Mouse (Mus musculus) megakaryocyte progenitor cell, adult 5-6 weeks (primary cell): ENCODE results near the gene Prpf40b. TPM values are rescaled to one million over a fixed set of nuclear protein-coding genes. Genes with fewer than 3 reads are reported as not detected.

Source experiments
- ATAC-seq: replicated peaks from 2 replicates; pipeline ENCODE4 v1.8.0; 2016; ENCODE audit warnings: mild to moderate bottlenecking, moderate TSS enrichment, inconsistent platforms; ENCODE audit not compliant: poor library complexity
- total RNA-seq, 2 experiments: library from RNA; stranded (forward) in 1 of 2; stranded (reverse) in 1 of 2; fragments of 157-497, 149-512 nt in 1 of 2; fragments of 200-1000 nt in 1 of 2; gene quantifications; 2 replicates each; pipeline versions ENCODE4 v1.2.3 to v1.2.4; 2015 to 2017

Gene Prpf40b
- total RNA-seq, 2 experiments from 2014 or later = 10.3 to 11.0 TPM

DNA sequence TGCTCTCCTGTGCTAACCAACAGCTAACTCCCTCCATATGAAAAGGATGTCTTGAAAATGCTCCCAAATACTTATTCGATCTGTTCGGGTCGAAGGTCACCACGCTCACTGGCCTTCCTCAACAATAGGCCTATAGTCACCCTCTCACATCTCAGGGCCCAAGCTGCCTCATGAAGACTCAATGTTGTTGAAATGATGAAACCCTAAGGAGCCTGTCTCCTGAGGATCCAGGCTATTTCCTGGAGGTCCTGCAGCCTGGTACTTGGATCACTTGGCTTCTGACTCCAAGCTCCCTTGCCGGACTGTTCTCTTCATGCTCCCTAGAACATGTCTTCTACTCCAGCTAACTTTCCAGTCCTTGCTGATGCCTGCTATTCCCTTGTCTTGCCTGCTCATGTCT is 36.5 kb downstream of the Prpf40b start:
- no peak for ATAC-seq

DNA sequence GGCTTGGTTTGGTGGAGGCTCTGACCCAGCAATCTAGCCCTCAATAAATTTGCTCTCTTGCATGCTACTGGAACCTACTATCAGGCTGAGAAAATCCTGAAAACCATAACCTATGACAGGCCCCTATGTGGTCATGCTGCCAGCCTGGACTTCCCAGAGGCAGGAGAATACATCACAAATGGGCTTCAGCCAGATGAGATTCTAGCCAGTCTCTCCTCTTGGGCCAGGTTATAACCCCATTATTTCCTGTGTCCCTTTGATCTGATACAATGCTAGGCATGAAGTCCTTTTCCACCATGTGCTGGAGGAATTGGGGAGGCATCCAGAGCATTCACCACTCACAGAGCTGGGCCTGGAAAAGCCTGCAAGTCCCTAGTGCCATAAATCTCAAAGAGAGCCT is 37.2 kb downstream of the Prpf40b start:
- no peak for ATAC-seq

DNA sequence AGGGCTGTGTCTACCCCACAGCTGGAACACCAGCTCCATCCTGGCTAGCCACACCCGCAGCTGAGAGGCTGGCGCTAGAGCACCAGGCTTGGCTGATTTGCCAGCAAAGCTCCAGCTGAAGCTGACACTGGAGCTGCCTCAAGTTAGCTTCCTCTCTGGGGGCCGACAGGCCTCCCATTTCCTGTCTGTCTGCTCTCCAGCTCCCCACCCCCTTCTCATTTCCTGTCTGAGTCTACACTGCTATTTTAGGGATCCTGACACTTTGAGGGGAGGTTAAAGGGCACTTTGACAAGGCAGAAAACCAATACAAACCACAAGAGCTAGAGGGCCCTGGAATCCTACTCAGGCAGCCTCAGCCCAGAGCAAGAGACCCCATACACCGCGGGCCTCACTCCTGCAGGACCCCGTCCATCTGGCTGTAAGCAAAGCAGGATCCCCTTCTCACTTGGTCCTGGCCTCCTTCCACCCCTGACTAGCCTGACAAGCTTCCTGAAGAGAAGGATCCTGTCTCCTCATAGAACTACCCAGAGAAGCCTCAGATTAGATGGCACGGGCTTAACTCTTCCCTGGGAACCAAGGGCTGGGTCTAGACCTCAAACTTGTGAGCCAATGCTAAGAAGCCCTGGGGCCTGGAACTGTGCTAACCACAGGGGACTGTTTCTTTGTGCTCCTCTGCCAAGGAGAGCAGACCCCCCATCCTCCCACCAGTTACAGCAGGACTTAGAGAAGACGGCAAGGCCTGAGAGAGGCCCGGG is 38.2 kb downstream of the Prpf40b start:
- peak; percentile 89 for ATAC-seq

DNA sequence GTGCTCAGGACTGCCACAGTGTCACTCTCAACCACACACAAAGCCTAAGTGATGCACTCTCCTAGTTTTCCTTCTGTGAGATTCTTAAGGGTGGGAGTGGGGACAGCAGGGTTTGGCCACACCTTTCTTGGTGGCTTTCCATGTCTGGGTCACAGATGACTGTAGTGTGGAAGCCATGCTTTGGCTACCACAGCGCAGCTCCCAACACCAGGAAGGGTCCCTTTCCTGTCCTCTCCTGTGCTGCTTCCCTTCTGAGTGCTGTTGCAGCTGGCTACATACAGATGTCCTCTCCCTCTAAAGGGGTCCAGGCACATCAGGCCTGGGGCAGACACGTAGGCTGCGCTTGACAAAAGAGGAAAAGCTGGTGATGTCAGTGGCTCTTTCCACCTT is 38.8 kb downstream of the Prpf40b start:
- no peak for ATAC-seq

DNA sequence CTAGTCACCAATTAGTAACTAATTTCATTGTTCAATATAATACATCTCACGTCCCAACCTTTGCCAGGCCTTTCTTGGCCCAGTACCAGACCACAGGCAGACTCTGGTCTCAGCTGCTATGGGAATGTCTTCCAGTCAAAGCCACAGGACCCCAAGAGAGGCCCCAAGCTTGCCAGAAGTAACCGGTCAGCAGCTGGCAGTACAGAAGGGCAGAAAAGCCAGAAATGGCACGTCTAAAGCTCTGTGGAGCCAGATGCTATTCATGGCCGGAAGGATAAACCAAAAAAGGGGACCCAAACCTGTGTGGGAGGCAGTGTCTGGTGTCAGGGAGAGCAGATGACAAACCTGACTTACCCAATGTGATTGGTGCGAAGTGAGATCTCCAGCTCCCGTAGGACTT is 39.6 kb downstream of the Prpf40b start:
- no peak for ATAC-seq

DNA sequence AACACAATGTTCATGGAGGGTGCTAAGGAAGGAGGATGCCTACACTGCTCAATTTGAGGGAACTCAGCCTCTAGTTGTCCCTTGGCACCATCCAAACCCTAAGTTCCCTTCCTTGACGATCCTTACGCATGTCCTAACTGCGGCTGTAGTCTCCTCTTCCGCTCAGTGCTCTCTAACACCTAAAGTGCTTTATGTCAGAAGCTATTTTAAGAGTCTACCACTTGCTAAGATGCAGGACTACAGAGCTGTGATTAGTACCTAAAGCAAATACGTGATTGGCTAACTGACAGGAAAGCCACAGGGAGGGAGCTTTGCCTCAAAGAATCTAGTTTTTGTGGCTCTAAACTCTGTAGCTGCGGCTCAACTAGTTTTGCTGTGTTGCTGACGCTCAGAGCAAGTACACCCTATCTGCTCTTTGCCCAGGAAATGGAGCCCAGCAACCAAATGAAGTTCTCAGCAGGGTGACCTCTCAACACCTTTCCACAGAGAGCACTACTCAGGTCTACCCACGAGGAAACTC is 41.0 kb downstream of the Prpf40b start:
- ATAC-seq = no peak

DNA sequence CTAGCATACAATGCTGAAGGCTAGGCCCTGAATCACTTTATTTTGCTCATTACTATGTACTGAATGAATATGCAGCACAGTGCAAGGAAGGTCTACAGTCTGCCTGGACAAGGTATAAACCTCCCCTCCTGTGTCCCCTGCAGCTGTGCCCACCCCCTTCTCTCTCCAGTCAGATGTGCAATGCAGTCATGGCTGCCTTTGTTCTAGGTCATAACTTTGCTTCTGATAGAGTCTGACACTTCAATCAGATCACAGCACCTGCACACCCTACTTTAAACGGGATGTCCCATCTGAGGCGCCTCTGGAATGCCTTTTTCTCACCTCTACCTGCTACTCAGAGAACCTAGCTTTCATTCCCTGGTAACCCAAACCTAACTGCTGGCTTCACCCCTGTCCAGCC is 44.0 kb downstream of the Prpf40b start:
- no peak for ATAC-seq

DNA sequence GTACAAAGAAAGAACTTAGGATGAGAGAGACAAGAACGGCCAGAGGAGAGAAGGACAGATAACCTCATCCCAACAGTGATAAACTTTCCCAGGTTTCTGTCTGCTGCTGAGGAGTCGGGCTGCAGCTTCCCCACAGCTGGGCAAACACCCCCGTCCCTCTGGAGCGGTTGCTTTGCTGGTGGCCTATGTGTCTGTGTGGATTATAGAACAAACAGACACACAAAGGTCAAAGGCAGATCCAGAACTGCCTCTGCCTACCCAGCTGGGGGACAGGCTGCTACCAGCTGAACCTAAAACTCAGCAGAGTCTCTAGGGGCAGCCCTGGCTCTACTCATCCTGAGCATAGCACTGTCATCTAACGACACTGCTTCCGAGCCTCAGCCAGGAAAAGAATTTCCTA is 44.8 kb downstream of the Prpf40b start:
- ATAC-seq = no peak

DNA sequence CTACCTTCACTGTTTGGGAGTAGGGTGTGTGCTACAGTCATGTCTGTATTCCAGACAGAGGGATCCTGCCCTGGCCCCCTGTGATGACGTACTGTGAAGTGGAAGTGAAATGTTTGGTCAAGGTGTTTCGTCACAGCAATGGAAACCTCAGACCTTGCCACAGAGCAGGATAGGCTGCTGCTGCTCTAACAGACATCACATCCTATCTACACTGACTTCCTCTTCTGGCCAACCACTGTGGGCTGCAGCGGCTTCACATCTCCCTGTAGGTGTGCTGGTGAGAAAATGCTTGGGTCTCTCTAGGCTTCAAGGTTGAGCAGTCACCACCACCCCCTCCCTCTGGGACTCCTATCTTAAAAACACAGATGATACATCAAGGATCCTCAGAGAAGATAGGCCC is 46.2 kb downstream of the Prpf40b start:
- peak; percentile 88 for ATAC-seq

DNA sequence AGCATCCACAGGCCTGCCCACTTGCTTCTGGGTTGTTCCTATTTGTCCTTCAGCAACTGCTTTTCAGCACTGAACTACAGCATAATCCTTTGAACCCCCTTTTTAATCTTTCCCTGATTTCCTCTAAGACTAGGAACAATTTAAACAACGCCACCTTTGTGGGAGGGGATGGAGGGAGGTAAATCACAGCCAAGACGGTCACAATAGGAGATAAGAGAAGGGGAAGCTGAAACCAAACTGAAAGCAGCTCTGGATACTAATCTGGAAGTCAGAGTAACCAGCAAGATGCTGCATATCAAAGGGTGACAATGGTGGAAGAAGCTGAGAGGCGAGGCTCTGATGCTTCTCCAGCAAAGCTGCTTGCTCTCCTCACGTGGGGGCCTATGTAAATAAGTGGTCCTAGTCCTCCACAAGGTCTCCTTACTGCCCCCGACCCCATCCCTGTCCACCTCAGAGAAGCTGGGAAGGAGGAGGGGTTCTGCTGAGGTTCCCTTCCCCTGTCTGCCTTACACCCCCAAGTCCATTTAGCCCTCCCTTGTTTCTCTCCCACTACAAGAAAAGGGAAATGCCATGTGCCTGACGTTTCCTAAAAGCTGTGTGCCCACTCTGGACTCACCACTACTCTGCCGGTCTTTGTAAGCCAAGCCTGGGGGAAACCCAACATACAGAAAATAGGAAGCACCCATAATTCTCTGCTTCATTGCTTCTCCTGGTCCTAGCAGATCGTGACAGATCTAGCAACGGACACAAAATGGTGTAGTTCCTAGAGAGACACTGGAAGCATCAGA is 47.5 kb downstream of the Prpf40b start:
- peak; percentile 24; the same call in 1 of the 2 replicates for ATAC-seq

DNA sequence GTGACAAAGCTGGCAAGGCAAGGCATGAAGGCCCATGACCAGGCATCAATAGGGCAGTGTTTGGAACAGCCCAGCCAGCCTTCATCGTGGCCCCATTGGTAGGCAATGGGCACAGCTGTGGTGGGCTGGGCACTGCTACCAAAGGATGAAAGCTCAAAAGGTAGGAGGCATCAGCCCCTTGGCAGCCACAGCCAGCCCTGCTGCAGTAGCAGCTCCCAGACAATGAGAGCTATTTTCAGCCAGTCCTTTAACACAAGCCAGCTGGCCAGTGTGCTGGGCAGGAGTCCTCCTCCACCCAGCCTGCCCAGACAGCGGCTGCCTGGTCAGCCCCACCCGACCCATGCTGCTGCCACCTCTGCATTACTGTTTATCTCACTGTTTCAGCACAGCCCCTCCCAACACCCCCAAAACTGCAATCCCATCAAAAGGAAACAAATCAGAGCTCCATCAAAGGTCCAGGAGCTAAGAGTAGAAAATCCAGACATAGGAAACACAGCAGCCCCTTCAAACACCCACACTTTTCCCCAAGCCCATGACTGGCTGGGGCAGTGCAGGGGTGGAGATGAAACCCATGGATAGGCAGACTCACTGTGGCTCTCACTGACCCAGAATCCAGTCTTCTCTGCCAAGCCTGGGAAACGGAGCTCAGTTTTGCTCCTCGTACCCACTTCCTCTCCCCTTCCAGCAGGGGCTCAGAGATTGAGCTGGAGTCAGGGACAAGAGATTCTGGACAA is 48.7 kb downstream of the Prpf40b start:
- no peak for ATAC-seq

DNA sequence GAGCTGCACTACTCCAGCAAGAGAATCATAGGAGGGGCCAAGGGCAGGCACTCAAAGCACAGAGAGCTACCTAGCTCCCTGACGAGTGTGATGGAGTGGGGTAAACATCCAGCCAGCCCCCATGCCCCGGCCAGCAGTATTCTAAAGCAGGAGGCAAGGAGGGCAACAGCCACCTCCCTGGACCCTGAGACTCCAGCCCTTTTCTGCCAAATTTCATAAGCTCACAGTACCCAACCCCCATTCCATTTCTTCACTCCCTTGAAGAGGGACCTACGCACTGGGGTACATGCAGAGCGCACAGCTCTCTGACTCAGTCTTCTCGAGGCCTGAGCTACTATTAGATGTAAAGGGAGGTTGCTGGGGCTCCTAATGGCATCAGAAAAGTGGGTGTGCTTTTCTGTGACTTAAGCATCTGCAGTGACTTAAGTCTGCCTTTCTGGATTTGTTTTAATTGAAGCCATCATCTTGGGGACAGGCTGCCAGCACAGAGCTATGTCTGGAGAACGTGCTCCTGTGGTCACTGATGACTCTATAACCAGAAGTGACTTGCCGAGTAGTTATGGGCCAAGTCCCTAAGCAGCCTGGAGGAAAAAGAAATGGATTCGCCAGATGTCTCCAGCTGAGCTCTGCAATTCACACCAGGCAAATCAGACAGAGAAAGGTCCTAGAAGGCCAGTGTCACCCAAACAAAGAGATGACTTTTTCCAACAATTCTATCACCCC is 49.4 kb downstream of the Prpf40b start:
- ATAC-seq = no peak

DNA sequence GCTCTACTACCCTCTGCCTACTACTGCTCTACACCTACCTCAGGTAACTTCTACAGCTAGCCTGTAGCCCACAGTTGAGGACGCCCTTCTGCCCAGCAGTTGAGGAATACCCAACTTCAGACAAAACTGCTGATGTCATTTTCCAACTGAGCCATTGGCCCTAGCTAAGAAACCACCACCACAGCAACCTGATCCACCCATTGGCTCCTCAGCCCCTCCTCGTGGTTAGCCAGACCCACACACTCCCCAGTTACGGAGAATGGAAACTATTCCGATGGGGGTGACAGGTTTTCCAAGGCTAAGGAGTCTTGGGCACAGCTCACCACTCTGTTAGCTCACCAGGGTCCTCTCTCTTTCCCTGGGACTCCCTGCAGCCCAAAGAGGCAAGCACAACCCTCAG is 50.1 kb downstream of the Prpf40b start:
- no peak; the same call in 1 of the 2 replicates for ATAC-seq

DNA sequence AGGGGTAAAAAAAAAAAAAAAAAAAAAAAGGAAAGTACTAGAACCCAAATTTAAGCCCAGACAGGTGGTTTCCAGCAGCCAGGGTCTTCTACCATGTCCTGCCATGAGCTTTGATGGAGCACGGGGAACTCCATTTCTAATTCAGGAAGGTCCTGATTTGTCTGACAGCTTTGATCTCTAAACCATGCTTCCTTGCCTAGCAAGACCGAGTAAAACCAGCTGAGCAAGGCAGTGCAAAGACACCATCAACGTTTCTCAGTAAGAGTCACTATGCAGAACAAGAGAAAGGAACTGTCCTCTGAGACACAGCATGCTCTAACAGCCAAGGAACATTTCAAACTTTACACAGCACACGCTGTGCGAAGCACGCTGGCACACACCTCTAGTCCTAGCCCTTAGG is 56.7 kb downstream of the Prpf40b start:
- no peak for ATAC-seq

DNA sequence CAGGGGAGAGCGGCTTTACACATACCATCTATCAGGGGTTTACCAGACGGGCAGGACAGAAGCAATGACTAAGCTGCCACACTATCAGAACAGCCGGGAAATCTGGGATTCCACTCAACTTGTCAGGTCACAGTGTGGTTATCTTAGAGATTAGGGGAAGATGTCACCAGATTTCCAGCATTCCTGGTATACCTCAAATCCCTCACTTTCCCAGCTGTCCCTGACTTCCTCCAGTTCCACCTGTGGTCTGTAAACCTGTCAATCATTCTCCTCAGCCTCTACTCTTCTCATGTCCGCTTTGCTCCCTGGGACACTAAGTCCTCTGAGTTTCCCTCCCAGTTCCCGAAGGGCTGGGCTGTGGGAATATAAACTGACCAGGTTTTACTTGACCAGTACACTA is 57.4 kb downstream of the Prpf40b start:
- no peak for ATAC-seq

DNA sequence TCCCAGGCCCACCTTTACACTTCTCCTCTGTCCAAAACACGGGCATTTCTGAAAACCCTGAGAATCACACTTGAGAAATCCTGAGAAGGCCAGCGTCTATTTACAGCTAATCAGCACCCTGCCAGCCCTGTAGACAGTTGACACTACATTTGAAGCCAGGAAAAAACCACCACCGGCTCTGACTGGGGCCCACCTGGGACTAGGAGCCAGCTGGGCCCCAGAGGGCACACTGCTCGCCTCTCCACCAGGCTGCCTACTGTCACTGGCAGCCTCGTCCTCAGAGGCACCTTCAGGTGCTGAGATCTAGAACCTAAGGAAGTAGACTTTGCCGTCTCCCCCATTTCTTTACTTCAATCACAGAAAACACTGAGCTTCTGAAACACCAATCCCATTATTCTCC is 60.8 kb downstream of the Prpf40b start:
- no peak for ATAC-seq

DNA sequence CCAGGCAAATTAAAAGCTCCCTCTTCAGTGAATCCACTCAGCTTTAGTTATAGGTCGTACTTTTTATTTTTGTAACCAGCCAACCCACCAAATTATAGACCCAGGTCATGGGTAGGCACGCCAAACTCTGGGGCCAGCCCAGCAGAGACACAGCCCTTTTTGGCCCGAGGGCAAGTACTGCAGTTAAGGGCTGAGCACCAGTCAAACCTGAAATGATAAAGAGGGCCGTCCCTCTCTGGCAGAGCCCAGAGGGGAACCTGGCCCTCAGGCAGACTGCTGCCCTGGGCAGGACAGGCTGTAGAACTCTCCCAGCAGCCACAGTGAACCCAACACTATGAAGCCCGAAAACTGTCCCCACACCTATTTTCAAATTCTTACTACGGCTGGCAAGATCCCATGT is 61.6 kb downstream of the Prpf40b start:
- no peak for ATAC-seq

DNA sequence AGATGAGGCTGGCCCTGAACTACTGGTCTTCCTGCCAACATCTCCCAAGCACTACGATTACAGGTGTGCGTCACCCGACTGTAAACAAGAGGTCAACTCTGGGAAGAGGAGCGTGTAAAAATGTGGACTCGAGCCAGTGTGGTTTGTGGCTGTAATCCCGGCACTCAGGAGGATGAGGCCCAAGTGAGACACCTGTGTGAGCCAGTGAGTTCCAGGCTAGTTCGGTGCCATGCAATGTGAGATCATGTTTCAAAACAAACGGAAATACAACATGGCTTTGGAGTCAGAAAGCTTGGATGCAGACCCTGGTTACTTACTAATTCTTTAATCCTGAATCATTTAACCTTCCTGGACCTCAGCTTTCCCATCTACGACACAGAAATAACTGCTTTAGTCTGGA is 64.1 kb downstream of the Prpf40b start:
- ATAC-seq = no peak

DNA sequence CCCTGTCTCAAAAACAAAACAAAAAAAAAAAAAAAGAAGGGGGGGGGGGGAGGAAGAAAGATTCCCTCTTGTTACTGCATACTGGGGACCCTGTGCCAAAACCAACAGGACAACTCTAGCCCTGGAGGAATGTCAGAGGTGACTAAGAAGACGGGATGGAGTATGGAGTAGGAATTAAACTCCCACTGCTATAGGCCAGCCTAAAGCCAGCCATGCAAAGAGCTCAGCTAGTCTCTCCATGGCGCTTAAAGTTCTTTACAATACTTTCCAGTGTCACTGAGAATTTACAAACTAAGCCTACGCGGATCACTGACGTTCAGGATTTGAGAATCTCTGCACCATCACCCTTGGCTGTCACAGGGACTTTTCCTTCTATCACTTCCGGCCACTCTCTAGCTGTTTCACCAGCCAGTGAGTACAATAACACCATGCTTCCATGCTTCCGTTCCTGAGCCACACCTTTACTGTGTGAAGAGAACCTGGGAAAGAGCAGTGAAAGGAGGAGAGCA is 69.2 kb downstream of the Prpf40b start:
- no peak for ATAC-seq

DNA sequence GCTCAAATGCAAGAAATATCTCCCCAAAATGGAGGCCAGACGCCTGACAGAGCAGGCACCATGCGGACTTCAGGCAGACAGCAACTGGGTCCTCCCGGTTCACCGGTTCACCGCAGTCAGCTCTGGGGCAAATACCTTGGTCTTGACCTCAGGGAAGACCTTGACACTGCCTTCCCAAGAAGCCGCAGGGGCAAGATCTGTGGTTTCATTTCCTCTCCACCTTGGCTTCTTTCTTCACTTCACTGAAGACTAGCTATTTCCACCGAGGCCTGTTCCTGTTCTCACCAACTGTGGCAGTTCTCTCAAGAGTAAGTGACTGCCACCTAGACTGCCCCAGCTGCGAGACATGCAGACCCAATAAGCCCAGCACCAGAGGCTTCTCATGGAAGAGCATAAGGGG is 70.0 kb downstream of the Prpf40b start:
- peak; percentile 91 for ATAC-seq
